Mouse (Mus musculus) gastrocnemius, postnatal 4 days (tissue): ENCODE data around the gene Ap2m1. TPM values are rescaled to one million over a fixed set of nuclear protein-coding genes. Genes with fewer than 3 reads are reported as not detected.

ENCODE experiments used
- DNase-seq, 2 experiments: peaks; one replicate each; pipeline ENCODE4 v3.0.0; 2021 to 2022; ENCODE audit warnings: low spot score in 2 of 2, mixed read lengths in 2 of 2
- total RNA-seq, 2 experiments: library from RNA; stranded (reverse); gene quantifications; 2 replicates each; pipeline ENCODE4 v1.2.3; 2021

Ap2m1 gene
- total RNA-seq, 2 experiments from 2014 or later: 234 to 258 TPM

DNA sequence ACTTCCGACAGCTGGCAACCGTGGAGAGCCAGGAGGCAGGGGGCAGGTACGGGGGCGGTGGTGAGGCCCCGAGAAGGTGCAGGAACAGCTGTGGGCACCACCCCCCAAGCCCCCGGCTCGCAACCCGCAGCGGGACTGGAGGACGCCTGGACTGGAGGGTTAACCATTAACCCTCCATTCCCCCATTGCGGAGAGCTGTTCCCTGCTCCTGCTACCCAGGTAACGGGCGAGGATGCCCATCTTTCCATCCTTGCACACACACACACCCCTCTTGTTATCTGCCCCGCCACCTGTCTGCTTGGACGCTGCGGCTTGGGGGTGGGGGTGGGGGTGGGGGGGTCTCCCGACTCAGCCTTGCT lies 55.4 kb downstream of the Ap2m1 start:
- DNase-seq: no peak

DNA sequence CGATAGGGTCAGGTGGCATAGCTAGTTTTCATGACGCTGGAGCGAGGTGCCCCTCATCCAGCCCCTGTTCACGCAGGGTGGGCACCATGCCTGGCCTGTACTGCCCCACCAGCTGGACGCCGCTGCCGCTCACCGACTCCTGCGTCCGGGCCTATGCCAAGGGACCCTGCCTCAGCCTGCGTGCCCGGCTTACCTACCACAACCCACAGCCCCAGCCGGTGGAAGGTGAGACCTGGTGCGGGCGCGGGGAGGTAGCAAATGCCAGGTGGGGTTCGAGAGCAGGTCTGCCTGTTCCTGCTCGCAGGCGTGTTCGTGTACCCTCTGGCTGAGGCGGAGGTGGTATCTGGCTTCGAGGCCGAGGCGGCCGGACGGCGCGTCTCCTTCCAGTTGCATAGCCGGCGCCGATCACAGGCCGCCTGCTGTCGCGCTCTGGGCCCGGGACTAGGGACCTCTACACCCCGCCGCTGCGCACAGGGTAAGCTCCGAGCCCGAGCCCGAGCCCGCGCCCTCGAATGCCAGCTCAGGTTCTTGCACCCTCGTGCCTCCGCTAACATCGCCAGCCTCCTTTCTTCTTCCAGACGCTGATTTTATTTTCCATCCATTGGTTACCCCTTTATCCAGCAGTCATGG lies 55.9 kb downstream of the Ap2m1 start:
- DNase-seq: no peak

Other genes starting within 250 kb of the Ap2m1 start
- gene Parl, start 233.1 kb upstream of the Ap2m1 start, total RNA-seq: 10 to 100 TPM; 75.2 to 85.9 TPM
- gene Cyp2ab1, start 210.1 kb upstream of the Ap2m1 start, total RNA-seq: under 1 TPM in 1 of 2 experiments, not detected in 1; 0.34 TPM
- gene Abcc5, start 109.1 kb upstream of the Ap2m1 start, total RNA-seq: 10 to 100 TPM; 59.3 to 70.1 TPM
- gene Eif2b5, start 36.7 kb upstream of the Ap2m1 start, total RNA-seq: 10 to 100 TPM; 46.3 to 51.8 TPM
- gene Dvl3, start 18.5 kb upstream of the Ap2m1 start, total RNA-seq: 10 to 100 TPM; 60.7 to 63.6 TPM
- gene Abcf3, start 13.1 kb downstream of the Ap2m1 start, total RNA-seq: 10 to 100 TPM; 54.1 to 55.7 TPM
- gene Vwa5b2, start 54.0 kb downstream of the Ap2m1 start, total RNA-seq: under 1 TPM; 0.05 to 0.66 TPM
- 1 to 10 TPM; 8.2 to 8.8 TPM for gene Eef1akmt4, start 76.1 kb downstream of the Ap2m1 start, total RNA-seq
- not detected for gene Gm49333, start 76.1 kb downstream of the Ap2m1 start, total RNA-seq
- 10 to 100 TPM in 1 of 2 experiments, 1 to 10 TPM in 1; 8.7 to 11.0 TPM for gene Alg3, start 76.3 kb downstream of the Ap2m1 start, total RNA-seq
- gene Camk2n2, start 85.8 kb downstream of the Ap2m1 start, total RNA-seq: 1 to 10 TPM; 2.1 to 2.3 TPM
- gene Ece2, start 94.3 kb downstream of the Ap2m1 start, total RNA-seq: 1 to 10 TPM in 1 of 2 experiments, under 1 TPM in 1; 0.74 to 2.4 TPM
- gene Psmd2, start 116.2 kb downstream of the Ap2m1 start, total RNA-seq: 100 to 1,000 TPM; 179 to 195 TPM
- gene Eif4g1, start 132.8 kb downstream of the Ap2m1 start, total RNA-seq: 100 to 1,000 TPM; 329 to 339 TPM
- gene Fam131a, start 157.8 kb downstream of the Ap2m1 start, total RNA-seq: 10 to 100 TPM; 40.5 to 44.9 TPM
- gene Polr2h, start 182.2 kb downstream of the Ap2m1 start, total RNA-seq: 10 to 100 TPM; 20.1 to 20.6 TPM
- gene Clcn2, start 182.3 kb downstream of the Ap2m1 start, total RNA-seq: 1 to 10 TPM; 4.5 to 4.9 TPM
- gene Chrd, start 197.6 kb downstream of the Ap2m1 start, total RNA-seq: 10 to 100 TPM; 10.6 to 10.7 TPM
- 1 to 10 TPM; 1.5 to 1.7 TPM for gene Thpo, start 199.0 kb downstream of the Ap2m1 start, total RNA-seq